Mouse (Mus musculus): ENCODE data around the gene Galnt10. TPM values are rescaled to one million over a fixed set of nuclear protein-coding genes. Genes with fewer than 3 reads are reported as not detected.
A peak's percentile ranks its signal among the peaks of the same experiment; 100 is the strongest.

The Galnt10 gene
- polyA plus RNA-seq, 1 experiment from 2014 or later, result 15.6 TPM

- H3K27me3 ChIP-seq, result peaks cover 11% of the 10 kb centered on the region
- no peak overlapping the region for H3K4me3 ChIP-seq (replicated peaks)
- no peak overlapping the region for H3K4me2 ChIP-seq (replicated peaks)
- 30% methylated on average over 15 of the region's 15 CpGs for WGBS
- ATAC-seq, result peak; percentile 52
- peaks cover 22% of the 10 kb centered on the region for H3K4me1 ChIP-seq (replicated peaks)
- no peak overlapping the region for H3K9ac ChIP-seq (replicated peaks)
- H3K27ac ChIP-seq, result 0 out of 2 replicates have a peak overlapping the region, but pooled peaks have one; percentile 19
- no peaks in the 10 kb centered on the region for H3K36me3 ChIP-seq
- H3K9me3 ChIP-seq, result no peaks in the 10 kb centered on the region
Observed at GRCm38 (mm10) chr11:57617526-57618264, 27.5 kb upstream of the Galnt10 start.

GRCm38 (mm10) chr11:57621472-57621871 is 23.8 kb upstream of the Galnt10 start:
- H3K4me3 ChIP-seq (replicated peaks), result no peak overlapping the region
- 0 out of 2 replicates have a peak, but pooled peaks cover 3% of the 10 kb centered on the region for H3K27me3 ChIP-seq
- H3K27ac ChIP-seq, result no peak overlapping the region
- WGBS, result 90% methylated on average over 3 of the region's 3 CpGs
- no peak overlapping the region for H3K9ac ChIP-seq (replicated peaks)
- H3K4me2 ChIP-seq (replicated peaks), result no peak overlapping the region
- ATAC-seq, result no peak
- H3K4me1 ChIP-seq (replicated peaks), result peaks cover 26% of the 10 kb centered on the region
- no peaks in the 10 kb centered on the region for H3K36me3 ChIP-seq
- H3K9me3 ChIP-seq, result no peaks in the 10 kb centered on the region

GRCm38 (mm10) chr11:57621876-57622275 is 23.4 kb upstream of the Galnt10 start:
- no peak overlapping the region for H3K27ac ChIP-seq

GRCm38 (mm10) chr11:57624490-57624893 is 20.8 kb upstream of the Galnt10 start:
- ATAC-seq, result peak; percentile 76
- Histone ChIP-seq H3K4me1 (replicated peaks) (peaks cover 27% of the 10 kb centered on the region), H3K27me3 (0 out of 2 replicates have a peak, but pooled peaks cover 4% of the 10 kb centered on the region), H3K9me3 (no peaks in the 10 kb centered on the region), H3K27ac (no peak overlapping the region), H3K4me2 (replicated peaks) (no peak overlapping the region), H3K9ac (replicated peaks) (no peak overlapping the region), H3K36me3 (no peaks in the 10 kb centered on the region), H3K4me3 (replicated peaks) (no peak overlapping the region)
- WGBS, result 60% methylated on average over 5 of the region's 5 CpGs

More at GRCm38 (mm10) chr11:57621876-57622275, 23.4 kb upstream of the Galnt10 start:
- H3K9ac ChIP-seq (replicated peaks), result no peak overlapping the region
- 0 out of 2 replicates have a peak, but pooled peaks cover 4% of the 10 kb centered on the region for H3K27me3 ChIP-seq
- no peaks in the 10 kb centered on the region for H3K36me3 ChIP-seq
- peaks cover 26% of the 10 kb centered on the region for H3K4me1 ChIP-seq (replicated peaks)
- no peak for ATAC-seq
- H3K4me2 ChIP-seq (replicated peaks), result no peak overlapping the region
- no peaks in the 10 kb centered on the region for H3K9me3 ChIP-seq
- no peak overlapping the region for H3K4me3 ChIP-seq (replicated peaks)

GRCm38 (mm10) chr11:57625465-57625864 is 19.8 kb upstream of the Galnt10 start:
- no peak overlapping the region for H3K4me2 ChIP-seq (replicated peaks)
- H3K4me1 ChIP-seq (replicated peaks), result peaks cover 27% of the 10 kb centered on the region
- H3K9me3 ChIP-seq, result no peaks in the 10 kb centered on the region
- H3K4me3 ChIP-seq (replicated peaks), result no peak overlapping the region
- H3K27ac ChIP-seq, result no peak overlapping the region
- no peak overlapping the region for H3K9ac ChIP-seq (replicated peaks)
- H3K27me3 ChIP-seq, result 0 out of 2 replicates have a peak, but pooled peaks cover 4% of the 10 kb centered on the region
- no peaks in the 10 kb centered on the region for H3K36me3 ChIP-seq
- ATAC-seq, result no peak

- no peaks in the 10 kb centered on the region for H3K9me3 ChIP-seq
- H3K36me3 ChIP-seq, result no peaks in the 10 kb centered on the region
- H3K4me3 ChIP-seq (replicated peaks), result no peak overlapping the region
- H3K4me2 ChIP-seq (replicated peaks), result no peak overlapping the region
- 57% methylated on average over 9 of the region's 9 CpGs for WGBS
- H3K4me1 ChIP-seq (replicated peaks), result peaks cover 24% of the 10 kb centered on the region; the same call in 1 of the 2 replicates
- no peak overlapping the region for H3K9ac ChIP-seq (replicated peaks)
- no peak overlapping the region for H3K27ac ChIP-seq
- no peak for ATAC-seq
- H3K27me3 ChIP-seq, result 0 out of 2 replicates have a peak, but pooled peaks cover 4% of the 10 kb centered on the region
Observed at GRCm38 (mm10) chr11:57627086-57627735, 18.0 kb upstream of the Galnt10 start.

- H3K27ac ChIP-seq, result no peak overlapping the region
- H3K9ac ChIP-seq (replicated peaks), result no peak overlapping the region
- H3K4me1 ChIP-seq (replicated peaks), result peaks cover 27% of the 10 kb centered on the region
- H3K36me3 ChIP-seq, result no peaks in the 10 kb centered on the region
- peaks cover 28% of the 10 kb centered on the region; the same call in 1 of the 2 replicates for H3K27me3 ChIP-seq
- H3K4me3 ChIP-seq (replicated peaks), result no peak overlapping the region
- no peak for ATAC-seq
- H3K9me3 ChIP-seq, result no peaks in the 10 kb centered on the region
- 80% methylated on average over 7 of the region's 7 CpGs for WGBS
- no peak overlapping the region for H3K4me2 ChIP-seq (replicated peaks)
Observed at GRCm38 (mm10) chr11:57631805-57632485, 13.3 kb upstream of the Galnt10 start.

- no peak overlapping the region for H3K4me2 ChIP-seq (replicated peaks)
- H3K9ac ChIP-seq (replicated peaks), result no peak overlapping the region
- H3K9me3 ChIP-seq, result no peaks in the 10 kb centered on the region
- H3K36me3 ChIP-seq, result no peaks in the 10 kb centered on the region
- H3K27ac ChIP-seq, result no peak overlapping the region
- no peak for ATAC-seq
- WGBS, result 95% methylated on average over 2 of the region's 2 CpGs
- no peak overlapping the region for H3K4me3 ChIP-seq (replicated peaks)
- H3K4me1 ChIP-seq (replicated peaks), result peaks cover 23% of the 10 kb centered on the region
- peaks cover 28% of the 10 kb centered on the region; the same call in 1 of the 2 replicates for H3K27me3 ChIP-seq
Observed at GRCm38 (mm10) chr11:57633006-57633405, 12.2 kb upstream of the Galnt10 start.

- Histone ChIP-seq H3K27me3 (peaks cover 28% of the 10 kb centered on the region; the same call in 1 of the 2 replicates), H3K9ac (replicated peaks) (no peak overlapping the region), H3K27ac (no peak overlapping the region), H3K4me1 (replicated peaks) (peaks cover 15% of the 10 kb centered on the region), H3K4me2 (replicated peaks) (no peak overlapping the region), H3K9me3 (no peaks in the 10 kb centered on the region), H3K36me3 (no peaks in the 10 kb centered on the region), H3K4me3 (replicated peaks) (no peak overlapping the region)
- WGBS, result 60% methylated on average over 6 of the region's 6 CpGs
- no peak for ATAC-seq
Observed at GRCm38 (mm10) chr11:57633975-57634585, 11.2 kb upstream of the Galnt10 start.

- H3K27me3 ChIP-seq, result peaks cover 28% of the 10 kb centered on the region; the same call in 1 of the 2 replicates
- no peak overlapping the region for H3K4me3 ChIP-seq (replicated peaks)
- peaks cover 15% of the 10 kb centered on the region for H3K4me1 ChIP-seq (replicated peaks)
- H3K36me3 ChIP-seq, result no peaks in the 10 kb centered on the region
- H3K27ac ChIP-seq, result no peak overlapping the region
- no peak overlapping the region for H3K9ac ChIP-seq (replicated peaks)
- no peak overlapping the region for H3K4me2 ChIP-seq (replicated peaks)
- WGBS, result 4% methylated on average over 9 of the region's 9 CpGs
- no peaks in the 10 kb centered on the region for H3K9me3 ChIP-seq
- 0 out of 2 replicates have a peak, but pooled peaks have one; percentile 43 for ATAC-seq
Observed at GRCm38 (mm10) chr11:57635148-57635547, 10.1 kb upstream of the Galnt10 start.

GRCm38 (mm10) chr11:57643691-57644090 is 1.6 kb upstream of the Galnt10 start:
- no peak for ATAC-seq
- Histone ChIP-seq H3K9ac (replicated peaks) (no peak overlapping the region), H3K27ac (no peak overlapping the region), H3K36me3 (0 out of 2 replicates have a peak, but pooled peaks cover 3% of the 10 kb centered on the region), H3K4me3 (replicated peaks) (peak overlapping the region; percentile 60), H3K4me2 (replicated peaks) (peak overlapping the region; percentile 87), H3K9me3 (no peaks in the 10 kb centered on the region), H3K27me3 (peaks cover 13% of the 10 kb centered on the region), H3K4me1 (replicated peaks) (peaks cover 39% of the 10 kb centered on the region)
- 55% methylated on average over 2 of the region's 2 CpGs for WGBS

Measured in midbrain, embryonic 13.5 days (tissue).